Mouse (Mus musculus): ENCODE measurements around the gene Prg4. TPM values are rescaled to one million over a fixed set of nuclear protein-coding genes. Genes with fewer than 3 reads are reported as not detected.

Gene Prg4
- polyA plus RNA-seq, 1 experiment: 1.8 TPM

GRCm38 (mm10) chr1:150407285-150407684, 58.7 kb downstream of the Prg4 start:
- Histone ChIP-seq H3K4me3 (ENCODE audit: low read depth, low read length) (no peak overlapping the region), H3K36me3 (ENCODE audit: control insufficient read depth, insufficient read depth, low read length, poor library complexity, severe bottlenecking) (peaks cover 59% of the 10 kb centered on the region), H3K4me1 (ENCODE audit: control insufficient read depth, insufficient read depth, low read length) (no peaks in the 10 kb centered on the region), H3K27ac (ENCODE audit: insufficient read depth, low read length) (no peak overlapping the region), H3K27me3 (ENCODE audit: control insufficient read depth, insufficient read depth, low read length, poor library complexity, severe bottlenecking) (no peaks in the 10 kb centered on the region), H3K9me3 (replicated peaks; ENCODE audit: control insufficient read depth, insufficient read depth, low read length, poor library complexity, severe bottlenecking) (no peaks in the 10 kb centered on the region), H3K9ac (ENCODE audit: low read depth, poor library complexity, severe bottlenecking) (no peak overlapping the region)
- TF ChIP-seq CTCF (IDR thresholded peaks at IDR 0.05; ENCODE audit: low read depth, low read length): no peak
- no peak for TF ChIP-seq EP300 (IDR thresholded peaks at IDR 0.05; ENCODE audit: insufficient read depth, low read depth, low read length)
- no peak for TF ChIP-seq POLR2A (IDR thresholded peaks at IDR 0.05; ENCODE audit: insufficient read depth, low read length)

DNA sequence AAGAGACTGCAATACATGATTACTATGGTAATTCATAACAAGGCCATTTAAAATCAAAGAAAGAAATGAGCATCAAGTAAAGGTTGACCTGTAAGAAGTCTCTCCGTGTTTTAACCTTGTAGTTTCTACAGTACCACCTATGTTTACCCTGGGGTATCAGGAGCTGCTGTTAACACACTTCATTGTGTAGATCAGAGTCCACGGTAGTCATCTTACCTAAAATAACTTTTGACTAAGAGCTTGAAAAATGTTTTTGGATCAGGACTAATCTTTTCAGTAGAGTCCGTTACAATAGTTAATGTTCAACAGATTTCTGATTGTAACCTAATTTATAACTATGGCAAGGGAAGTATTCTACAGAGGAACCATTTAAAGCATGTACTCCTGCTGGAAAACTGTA, 61.4 kb downstream of the Prg4 start:
- H3K27ac ChIP-seq (ENCODE audit: insufficient read depth, low read length): no peak overlapping the region
- no peak overlapping the region for H3K4me3 ChIP-seq (ENCODE audit: low read depth, low read length)
- peaks cover 48% of the 10 kb centered on the region for H3K36me3 ChIP-seq (ENCODE audit: control insufficient read depth, insufficient read depth, low read length, poor library complexity, severe bottlenecking)
- no peaks in the 10 kb centered on the region for H3K4me1 ChIP-seq (ENCODE audit: control insufficient read depth, insufficient read depth, low read length)
- no peaks in the 10 kb centered on the region for H3K9me3 ChIP-seq (replicated peaks; ENCODE audit: control insufficient read depth, insufficient read depth, low read length, poor library complexity, severe bottlenecking)
- no peaks in the 10 kb centered on the region for H3K27me3 ChIP-seq (ENCODE audit: control insufficient read depth, insufficient read depth, low read length, poor library complexity, severe bottlenecking)
- no peak overlapping the region for H3K9ac ChIP-seq (ENCODE audit: low read depth, poor library complexity, severe bottlenecking)
- no peak for TF ChIP-seq CTCF (IDR thresholded peaks at IDR 0.05; ENCODE audit: low read depth, low read length)

DNA sequence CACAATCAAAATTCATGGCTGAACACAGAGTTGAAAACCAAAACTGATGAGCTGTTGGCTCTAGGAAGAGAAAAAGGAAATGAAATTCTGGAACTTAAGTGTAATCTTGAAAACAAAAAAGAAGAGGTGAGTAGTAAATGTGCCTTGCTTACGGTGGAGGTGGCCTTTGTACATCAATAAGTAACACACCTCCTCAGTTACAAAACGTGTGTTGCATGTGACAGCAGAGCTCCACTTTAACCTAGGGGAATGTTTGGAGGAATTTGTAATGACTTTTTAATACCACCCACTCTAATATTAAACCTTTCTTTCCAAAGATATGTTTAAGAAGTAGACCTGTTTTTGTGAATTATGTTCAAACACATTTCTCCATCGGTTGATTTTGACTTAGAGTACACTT, 62.1 kb downstream of the Prg4 start:
- no peak for TF ChIP-seq POLR2A (IDR thresholded peaks at IDR 0.05; ENCODE audit: insufficient read depth, low read length)
- no peak for TF ChIP-seq CTCF (IDR thresholded peaks at IDR 0.05; ENCODE audit: low read depth, low read length)
- TF ChIP-seq EP300 (IDR thresholded peaks at IDR 0.05; ENCODE audit: insufficient read depth, low read depth, low read length): no peak
- no peak overlapping the region for H3K27ac ChIP-seq (ENCODE audit: insufficient read depth, low read length)
- no peak overlapping the region for H3K9ac ChIP-seq (ENCODE audit: low read depth, poor library complexity, severe bottlenecking)
- H3K9me3 ChIP-seq (replicated peaks; ENCODE audit: control insufficient read depth, insufficient read depth, low read length, poor library complexity, severe bottlenecking): no peaks in the 10 kb centered on the region
- H3K4me3 ChIP-seq (ENCODE audit: low read depth, low read length): no peak overlapping the region
- H3K4me1 ChIP-seq (ENCODE audit: control insufficient read depth, insufficient read depth, low read length): no peaks in the 10 kb centered on the region
- peaks cover 48% of the 10 kb centered on the region for H3K36me3 ChIP-seq (ENCODE audit: control insufficient read depth, insufficient read depth, low read length, poor library complexity, severe bottlenecking)
- no peaks in the 10 kb centered on the region for H3K27me3 ChIP-seq (ENCODE audit: control insufficient read depth, insufficient read depth, low read length, poor library complexity, severe bottlenecking)

Other genes starting within 250 kb of the Prg4 start
- not detected in 2 replicates for gene Pdc, start 146.7 kb downstream of the Prg4 start, polyA plus RNA-seq (2011; ENCODE audit: insufficient read depth, insufficient read length, low read depth, missing spikeins)
- gene Tpr, start 73.3 kb downstream of the Prg4 start, polyA plus RNA-seq (2011; ENCODE audit: insufficient read depth, insufficient read length, low read depth, missing spikeins): 240 and 254 TPM in 2 replicates
- gene Odr4, start 73.1 kb downstream of the Prg4 start, polyA plus RNA-seq (2011; ENCODE audit: insufficient read depth, insufficient read length, low read depth, missing spikeins): 28.7 and 28.8 TPM in 2 replicates